Mouse (Mus musculus) embryo, embryonic 11 days (tissue): Measurements from ENCODE around the gene Lrrc46.

Experiments used
- DNase-seq: peaks from one replicate; pipeline ENCODE4 v3.0.0-alpha.2; 2015

Lrrc46 gene

GRCm38 (mm10) chr11:97009198-97009790 is 31.9 kb downstream of the Lrrc46 start:
- no peak for DNase-seq

GRCm38 (mm10) chr11:97007093-97007794 is 34.0 kb downstream of the Lrrc46 start:
- no peak for DNase-seq

DNA sequence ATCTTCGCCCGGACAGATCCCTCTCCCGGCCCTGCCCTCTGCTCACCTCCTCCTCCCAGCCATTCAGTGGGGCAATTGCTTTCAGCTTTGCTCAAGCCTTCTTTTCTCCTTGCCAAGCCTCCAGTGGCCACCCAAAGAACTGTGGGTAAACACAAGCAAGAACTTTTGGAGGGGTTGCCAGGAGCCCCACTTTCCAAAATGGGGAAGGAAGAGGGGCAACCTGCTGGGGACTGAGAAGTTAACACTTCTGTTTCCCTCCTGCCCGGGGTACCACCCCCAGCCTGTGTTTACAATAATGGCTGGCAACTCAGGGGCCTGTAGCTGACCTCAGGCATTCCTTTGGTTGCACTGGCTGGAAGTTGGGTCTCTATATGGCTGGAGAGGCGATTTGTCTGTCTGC is 38.0 kb downstream of the Lrrc46 start:
- no peak for DNase-seq

GRCm38 (mm10) chr11:96997380-96997956 is 43.7 kb downstream of the Lrrc46 start:
- peak; percentile 69 for DNase-seq

DNA sequence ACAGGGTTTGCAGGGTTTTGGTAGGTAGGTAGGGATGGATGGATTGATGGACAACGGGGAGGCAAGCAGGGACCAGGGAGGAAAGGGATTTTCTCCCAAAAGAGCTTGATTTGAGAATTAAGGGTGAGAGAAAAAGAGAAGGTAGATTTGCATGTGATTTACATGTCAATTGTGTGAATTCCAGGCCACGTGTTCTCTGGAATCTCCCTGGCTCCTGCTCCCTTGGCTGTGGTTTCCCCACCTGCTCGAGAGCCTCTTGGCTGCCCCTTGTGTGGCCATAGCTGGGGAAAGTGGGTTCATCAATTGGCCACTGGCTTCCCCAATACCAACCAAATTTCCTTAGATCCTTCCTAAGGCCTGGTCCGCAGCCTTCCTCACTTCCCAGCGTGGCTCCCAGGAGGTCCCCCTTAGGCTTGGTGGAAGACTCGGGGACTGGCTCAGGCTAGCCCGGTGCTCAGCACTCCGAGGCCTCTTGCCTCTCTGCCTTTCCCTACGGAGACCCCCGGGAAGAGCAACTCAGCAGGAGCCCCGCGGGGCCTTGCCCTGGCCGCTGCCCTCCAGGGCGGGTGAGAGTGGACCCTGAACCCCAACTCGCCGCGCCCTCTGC is 44.3 kb downstream of the Lrrc46 start:
- peak; percentile 37 for DNase-seq

DNA sequence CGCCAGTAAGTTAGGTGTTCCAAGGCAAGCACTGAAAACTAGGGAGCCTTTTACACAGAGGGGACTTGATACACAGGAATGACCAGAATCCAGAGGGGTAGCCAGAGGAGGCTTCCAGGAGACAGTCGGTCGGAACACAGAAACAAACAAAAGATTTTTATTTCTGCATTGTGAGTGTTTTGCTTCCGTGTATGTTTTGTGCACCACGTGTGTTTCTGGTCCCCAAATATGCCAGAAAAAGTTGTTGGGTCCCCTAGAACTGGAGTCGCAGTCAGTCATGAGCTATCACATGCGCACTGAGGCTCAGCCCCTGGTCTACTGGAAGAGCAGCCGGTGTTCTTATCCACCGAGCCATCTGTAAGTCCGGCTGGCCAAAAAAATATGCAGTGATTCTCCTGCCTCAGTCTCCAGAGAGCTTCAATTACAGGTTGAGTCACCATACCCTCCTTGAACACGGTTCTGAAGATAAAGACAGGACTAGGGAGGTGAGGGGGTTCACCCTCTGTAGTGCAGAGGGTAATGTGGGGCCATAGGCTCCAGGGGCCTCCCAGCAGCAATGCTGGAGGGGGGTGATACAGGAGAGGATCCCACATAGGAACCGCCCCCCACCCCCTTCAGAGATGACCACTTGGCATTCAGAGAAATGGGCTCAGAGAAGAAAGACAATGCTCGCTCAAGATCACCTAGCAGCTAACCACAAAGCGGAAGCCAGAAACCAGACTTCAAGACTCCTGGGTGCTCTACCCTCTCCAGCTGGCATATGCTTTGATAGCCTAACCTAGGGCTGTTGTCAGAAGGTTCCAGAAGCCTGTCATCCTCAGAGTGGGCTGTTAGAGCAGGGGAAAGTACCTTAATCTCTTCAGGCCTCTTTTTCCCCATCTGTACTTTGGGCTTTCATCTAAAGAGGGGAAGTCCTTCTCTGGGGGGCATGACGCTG is 45.1 kb downstream of the Lrrc46 start:
- no peak for DNase-seq

GRCm38 (mm10) chr11:96995031-96995430 is 46.2 kb downstream of the Lrrc46 start:
- DNase-seq: no peak

DNA sequence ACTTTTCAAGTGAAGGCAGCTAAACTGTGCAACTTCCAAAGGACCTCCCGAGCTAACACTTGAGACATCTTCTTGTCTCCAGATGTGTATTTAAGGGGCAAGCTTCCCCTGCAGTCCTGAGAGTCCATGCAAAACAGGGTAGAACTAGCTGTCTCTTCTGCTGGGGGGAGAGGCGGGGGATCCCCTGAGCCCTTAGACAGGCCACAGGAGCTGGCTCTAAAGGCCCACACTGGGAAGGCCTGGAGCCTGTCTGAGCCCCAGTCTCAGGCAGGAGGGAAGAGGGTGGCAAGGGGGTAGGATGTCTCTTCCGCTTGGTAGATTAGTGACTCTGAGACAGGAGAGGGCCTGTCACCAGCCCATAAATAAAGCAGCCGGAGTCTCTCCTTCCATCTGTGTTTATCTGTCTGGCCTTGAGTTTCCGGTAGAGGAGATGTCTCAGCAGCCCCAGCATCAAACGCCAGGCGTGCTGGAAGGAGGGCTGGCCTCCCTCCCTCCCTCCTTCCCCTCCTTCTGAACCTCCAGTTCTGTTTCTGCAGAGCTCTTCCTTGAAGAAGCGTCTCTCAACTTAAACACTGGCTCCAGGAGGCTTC is 48.4 kb downstream of the Lrrc46 start:
- peak; percentile 63 for DNase-seq

DNA sequence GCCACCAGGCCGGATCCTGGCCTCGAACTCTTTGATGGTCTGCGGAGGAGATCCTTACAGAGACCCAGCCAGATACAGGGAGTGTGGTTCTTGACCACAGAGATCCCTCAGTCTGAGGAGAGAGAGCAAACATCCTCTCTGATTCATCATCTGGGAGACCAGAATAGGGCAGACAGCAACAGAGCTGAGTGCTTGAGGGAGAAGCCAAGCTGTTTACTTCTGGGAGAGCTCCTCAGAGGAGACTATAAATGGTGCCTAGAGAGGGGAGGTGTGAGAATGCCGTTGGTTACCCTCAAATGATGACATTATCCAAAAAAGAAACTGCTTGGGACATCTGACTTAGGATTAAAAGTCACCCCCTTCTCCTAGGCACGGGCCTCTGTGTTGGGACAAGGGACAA is 49.7 kb downstream of the Lrrc46 start:
- no peak for DNase-seq

DNA sequence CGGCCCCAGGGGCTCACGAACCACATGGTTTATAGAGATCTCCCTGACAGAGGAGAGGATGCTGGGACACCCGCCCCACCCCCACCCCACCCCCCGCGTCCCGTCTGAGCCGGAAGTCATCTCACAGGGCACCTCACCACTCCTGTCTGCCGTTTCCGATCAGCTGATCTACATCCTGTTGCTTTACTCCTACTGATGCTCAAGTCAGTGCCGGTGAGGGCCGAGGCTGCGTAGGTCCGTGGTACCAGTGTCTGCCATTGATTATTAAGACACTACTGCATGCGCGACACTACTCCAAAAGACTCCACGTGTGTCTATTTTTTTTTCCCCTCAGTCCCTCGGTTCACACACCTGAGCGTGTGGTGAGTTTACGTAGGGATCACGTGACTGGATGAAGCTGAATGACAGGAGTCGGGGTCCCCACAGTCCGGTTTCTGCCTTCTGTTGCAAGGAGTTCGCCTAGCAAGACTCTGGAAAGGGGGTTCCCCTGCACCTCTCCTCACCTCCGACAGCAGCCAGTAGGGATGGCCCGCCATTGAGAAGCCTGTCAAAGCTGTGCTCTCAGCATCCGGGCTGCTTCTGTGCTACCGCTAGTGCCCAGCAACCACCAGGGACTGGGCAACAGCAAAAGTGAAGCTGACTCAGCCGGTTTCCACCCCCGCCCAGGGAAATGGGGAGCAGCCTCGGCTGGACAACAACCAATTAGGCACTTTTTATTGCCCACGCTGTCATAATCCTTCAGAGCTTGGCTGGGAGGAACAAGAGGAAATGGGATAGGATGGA is 53.1 kb downstream of the Lrrc46 start:
- DNase-seq: peak; percentile 49

GRCm38 (mm10) chr11:96986463-96986862 is 54.7 kb downstream of the Lrrc46 start:
- no peak for DNase-seq

- DNase-seq: no peak
Measured at GRCm38 (mm10) chr11:96984903-96985302, 56.3 kb downstream of the Lrrc46 start.
